Comparison of ENCODE assay signal across 9 mouse cellular contexts in the genomic region with DNA sequence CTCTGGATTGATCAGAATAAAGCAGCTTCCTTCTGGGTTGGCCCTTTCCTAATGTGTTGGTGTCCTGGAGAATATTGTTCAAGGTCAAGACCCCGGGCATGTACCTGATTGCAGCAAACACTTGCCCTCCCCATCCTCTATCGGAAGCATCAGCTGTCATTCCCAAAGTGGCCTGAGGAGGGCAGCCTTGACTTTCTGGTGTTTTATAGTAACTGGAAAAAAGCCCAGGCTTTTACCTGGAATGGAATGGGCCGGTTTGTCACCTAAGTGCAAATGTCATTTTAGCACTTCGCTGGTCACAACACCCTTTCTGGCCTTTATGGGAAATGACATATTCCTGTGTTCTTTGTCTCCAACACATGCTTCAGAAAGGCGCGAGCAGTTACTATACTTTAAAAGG.
DNase-seq lines count a peak whose midpoint lies in the region; ATAC-seq lines count a peak whose summit lies in the region.
"Had no signal": no experiment of that assay in that cellular context is flagged by ENCODE, and none has a peak within 500 bp of the region (broad histone marks: within the 10 kb centered on the region; RNA-seq: fewer than 3 reads in every experiment).

No protein-coding gene starts in this region.

- H3K27me3 ChIP-seq in midbrain, embryonic 14.5 days (ENCODE audit: control insufficient read depth, insufficient read depth, low read length) = no peaks in the 10 kb centered on the region
- H3K27me3 ChIP-seq: liver, embryonic 15.5 days had no signal

- WGBS in midbrain, embryonic 14.5 days = 57% methylated on average over 6 of the region's 6 CpGs

- no peaks in the 10 kb centered on the region for H3K36me3 ChIP-seq in midbrain, embryonic 14.5 days (ENCODE audit: control insufficient read depth, insufficient read depth, low read length)
- H3K36me3 ChIP-seq: liver, embryonic 15.5 days had no signal

- DNase-seq in gastrocnemius, adult 18-20 months (ENCODE audit: low spot score) = peak; percentile 5
- no peak for DNase-seq in gastrocnemius, postnatal 25 days
- peak; percentile 61 for DNase-seq in NIH3T3 (ENCODE audit: low read depth)
- DNase-seq in embryo, embryonic 11 days = peak; percentile 73
- DNase-seq in hindlimb bud, embryonic 11.5 days (ENCODE audit: extremely low spot score, low read depth, low spot score) = peak; percentile 26
- DNase-seq in left cerebral cortex, adult 8-10 months (ENCODE audit: low spot score in 2 of 2) = peak; percentile 15 to 83
- peak; percentile 87 for DNase-seq in midbrain, embryonic 14.5 days
- DNase-seq in thymus, postnatal 25 days = peak; percentile 1

- H3K4me3 ChIP-seq in midbrain, embryonic 14.5 days (replicated peaks; ENCODE audit: low read depth, low read length) = no peak overlapping the region
- H3K4me3 ChIP-seq: liver, embryonic 15.5 days had no signal

- ATAC-seq in midbrain, embryonic 14.5 days (ENCODE audit: low FRiP score, low TSS enrichment) = no peak

- H3K4me2 ChIP-seq in midbrain, embryonic 14.5 days (ENCODE audit: low read length) = no peak overlapping the region
- H3K4me2 ChIP-seq: liver, embryonic 15.5 days had no signal

- 0 out of 2 replicates have a peak overlapping the region, but pooled peaks have one; percentile 45 for H3K27ac ChIP-seq in midbrain, embryonic 14.5 days (replicated peaks; ENCODE audit: low read depth, low read length)
- H3K27ac ChIP-seq: liver, embryonic 15.5 days had no signal

- H3K9ac ChIP-seq in midbrain, embryonic 14.5 days (replicated peaks; ENCODE audit: low read length) = no peak overlapping the region
- H3K9ac ChIP-seq: liver, embryonic 15.5 days had no signal

- H3K4me1 ChIP-seq in midbrain, embryonic 14.5 days (ENCODE audit: control insufficient read depth, insufficient read depth, low read length) = peaks cover 16% of the 10 kb centered on the region; the same call in 1 of the 2 replicates
- H3K4me1 ChIP-seq: liver, embryonic 15.5 days had no signal

- no peaks in the 10 kb centered on the region for H3K9me3 ChIP-seq in midbrain, embryonic 14.5 days (ENCODE audit: control insufficient read depth, low read length)
- H3K9me3 ChIP-seq: liver, embryonic 15.5 days had no signal
